Mouse (Mus musculus) olfactory bulb, adult 2 months (tissue): ENCODE results near the gene 4930426L09Rik.

ENCODE experiments used
- CTCF ChIP-seq: fragments of 200-500 bp; IDR thresholded peaks from 2 replicates; pipeline ENCODE4 v1.5.1; 2012; ENCODE audit warnings: low read depth, mild to moderate bottlenecking, low read length, moderate library complexity; ENCODE audit not compliant: insufficient read depth
- POLR2A ChIP-seq: fragments of 200-500 bp; IDR thresholded peaks from 2 replicates; pipeline ENCODE4 v1.6.1; 2012; ENCODE audit warnings: mild to moderate bottlenecking, low read depth, low read length, moderate library complexity; ENCODE audit not compliant: insufficient read depth

DNA sequence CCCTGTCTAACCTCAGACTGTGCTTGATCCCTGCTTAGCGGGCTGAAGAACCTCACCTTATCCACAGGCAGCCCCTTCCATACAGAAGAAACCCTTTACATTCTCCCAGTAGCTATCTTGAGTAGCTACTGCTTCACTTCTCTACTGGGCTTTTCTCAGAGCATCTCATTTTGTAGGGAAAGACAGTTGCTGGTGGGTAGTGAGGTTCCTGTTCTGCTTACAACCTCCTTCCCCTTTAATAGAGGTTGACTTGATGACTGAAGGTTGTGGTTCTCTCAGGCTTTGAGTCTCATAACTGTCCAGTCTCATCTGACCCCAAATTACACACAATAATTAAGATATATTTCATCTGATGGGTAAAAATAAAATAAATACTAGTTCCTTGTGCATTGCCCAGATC lies 50.1 kb downstream of the 4930426L09Rik start:
- TF ChIP-seq CTCF: no peak
- no peak for TF ChIP-seq POLR2A
